9 mouse cellular contexts compared by ENCODE assay signal in the genomic region with DNA sequence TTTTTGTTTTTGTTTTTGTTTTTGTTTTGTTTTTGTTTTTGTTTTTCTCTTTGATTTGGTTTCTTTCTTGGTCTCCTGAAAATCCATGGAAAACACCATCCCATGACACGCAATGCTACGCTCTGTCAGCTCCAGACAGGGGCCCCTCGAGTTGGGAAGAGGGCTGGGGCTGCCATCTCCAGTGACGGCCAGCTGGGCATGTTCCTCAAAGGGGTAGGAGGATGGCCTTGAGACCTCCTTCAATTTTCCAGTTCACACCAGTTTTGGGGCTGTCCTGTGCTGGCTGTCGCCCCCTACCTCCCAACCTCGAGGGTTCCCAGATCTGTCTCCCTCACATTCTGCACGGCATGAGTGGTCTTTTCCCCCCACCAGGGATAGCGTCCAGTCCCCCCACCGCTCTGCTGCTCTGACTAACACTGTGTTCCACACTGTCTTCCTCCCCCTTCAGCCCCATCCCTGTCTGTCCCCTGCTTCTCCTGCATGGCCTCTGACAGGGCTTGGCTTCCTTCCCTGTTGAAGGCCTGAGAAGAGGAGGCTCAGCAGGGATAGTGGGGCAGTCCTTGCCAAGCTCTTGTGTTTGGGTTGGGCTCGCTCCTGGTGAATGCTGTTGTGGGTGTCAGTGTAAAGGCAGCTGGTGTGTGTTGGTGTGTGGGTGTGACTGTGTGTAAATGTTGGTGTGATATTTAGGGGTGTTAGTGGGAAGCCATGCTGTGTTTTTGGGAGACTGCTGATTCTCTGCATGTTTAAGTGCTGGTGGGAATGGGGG. TPM values are rescaled to one million over a fixed set of nuclear protein-coding genes. Genes with fewer than 3 reads are reported as not detected.
A peak's percentile ranks its signal among the peaks of the same experiment; 100 is the strongest.
DNase-seq lines count a peak whose midpoint lies in the region; ATAC-seq and TF ChIP-seq lines count a peak whose summit lies in the region.
"Had no signal": no experiment of that assay in that cellular context is flagged by ENCODE, and none has a peak within 500 bp of the region (broad histone marks: within the 10 kb centered on the region; RNA-seq: fewer than 3 reads in every experiment).

No protein-coding gene starts in this region.

- 38% methylated on average over 10 of the region's 10 CpGs for WGBS in kidney, embryonic 14.5 days
- 49% methylated on average over 10 of the region's 10 CpGs for WGBS in neural tube, embryonic 14.5 days
- WGBS in lung, adult 2 months = 67% methylated on average over 10 of the region's 10 CpGs

- peaks cover 16% of the 10 kb centered on the region; the same call in 1 of the 2 replicates for H3K4me1 ChIP-seq in kidney, embryonic 14.5 days (ENCODE audit: control insufficient read depth, insufficient read depth, low read length)
- H3K4me1 ChIP-seq in neural tube, embryonic 14.5 days (ENCODE audit: control insufficient read depth, insufficient read depth, low read length) = peaks cover 13% of the 10 kb centered on the region
- no peaks in the 10 kb centered on the region for H3K4me1 ChIP-seq in lung, adult 2 months (ENCODE audit: control insufficient read depth, insufficient read depth, low read length)

- no peak overlapping the region for H3K9ac ChIP-seq in kidney, embryonic 14.5 days (ENCODE audit: low read depth, low read length)
- 0 out of 2 replicates have a peak overlapping the region, but pooled peaks have one; percentile 3 for H3K9ac ChIP-seq in neural tube, embryonic 14.5 days (replicated peaks; ENCODE audit: low read depth, low read length)

- H3K36me3 ChIP-seq in kidney, embryonic 14.5 days (ENCODE audit: control insufficient read depth, insufficient read depth, low read length) = no peaks in the 10 kb centered on the region
- peaks cover 4% of the 10 kb centered on the region; the same call in 1 of the 2 replicates for H3K36me3 ChIP-seq in neural tube, embryonic 14.5 days (ENCODE audit: control insufficient read depth, insufficient read depth, low read length)
- H3K36me3 ChIP-seq: G1E had no signal

- H3K27me3 ChIP-seq in kidney, embryonic 14.5 days (ENCODE audit: control insufficient read depth, insufficient read depth, low read length) = no peaks in the 10 kb centered on the region
- no peaks in the 10 kb centered on the region for H3K27me3 ChIP-seq in neural tube, embryonic 14.5 days (ENCODE audit: control insufficient read depth, insufficient read depth, low read length)

- ATAC-seq in kidney, embryonic 14.5 days (ENCODE audit: low FRiP score, low TSS enrichment) = peak; percentile 32; the same call in 1 of the 2 replicates
- ATAC-seq in neural tube, embryonic 14.5 days (ENCODE audit: low read depth) = peak; percentile 52; the same call in 1 of the 2 replicates

- H3K4me3 ChIP-seq in kidney, embryonic 14.5 days (ENCODE audit: low read length) = no peak overlapping the region
- no peak overlapping the region for H3K4me3 ChIP-seq in neural tube, embryonic 14.5 days (ENCODE audit: low read depth, low read length)
- no peak overlapping the region for H3K4me3 ChIP-seq in lung, adult 2 months (replicated peaks; ENCODE audit: extremely low read depth, low read depth, low read length)

- H3K27ac ChIP-seq in kidney, embryonic 14.5 days (ENCODE audit: low read depth, low read length) = no peak overlapping the region
- H3K27ac ChIP-seq in neural tube, embryonic 14.5 days (ENCODE audit: low read depth, low read length) = peak overlapping the region; percentile 4; the same call in 1 of the 2 replicates

- H3K9me3 ChIP-seq in kidney, embryonic 14.5 days (ENCODE audit: control insufficient read depth, low read length) = no peaks in the 10 kb centered on the region; the same call in 1 of the 2 replicates
- no peaks in the 10 kb centered on the region for H3K9me3 ChIP-seq in neural tube, embryonic 14.5 days (ENCODE audit: control insufficient read depth, low read length)

- H3K4me2 ChIP-seq in kidney, embryonic 14.5 days (replicated peaks; ENCODE audit: low read depth, low read length) = no peak overlapping the region
- H3K4me2 ChIP-seq in neural tube, embryonic 14.5 days (ENCODE audit: low read depth, low read length) = no peak overlapping the region

- DNase-seq in kidney, postnatal 36 days = no peak
- DNase-seq in cerebellum, adult 9-10 months = peak; percentile 63
- DNase-seq in layer of hippocampus, adult 8-10 months (ENCODE audit: low spot score in 2 of 2) = peak; percentile 72 to 73
- no peak for DNase-seq in spleen, postnatal 4 days (ENCODE audit: low spot score in 2 of 2)
- DNase-seq in lung, adult 2 months = no peak
- no peak for DNase-seq in thymus, adult 18-20 months

- TF ChIP-seq CTCF in lung, adult 2 months (IDR thresholded peaks at IDR 0.05; ENCODE audit: insufficient read depth, low read length) = no peak

- no peak for TF ChIP-seq POLR2A in lung, adult 2 months (IDR thresholded peaks at IDR 0.05; ENCODE audit: borderline replicate concordance, extremely low read depth, low read depth, low read length)

RNA-seq across cellular contexts. Expression of gene Nrxn2, which starts 46.0 kb away (rescaled TPM):
- polyA plus RNA-seq in kidney, embryonic 14.5 days (2014; fragmentation: Nextera tagmentation; extraction: Ambion mirVana) = 5.4 and 8.4 TPM in 2 replicates
- total RNA-seq in layer of hippocampus, adult 8-10 months (2022) = 100 to 1,000 TPM; 348 to 441 (median 390) TPM
- polyA plus RNA-seq in neural tube, embryonic 14.5 days (2014; fragmentation: Nextera tagmentation; extraction: Ambion mirVana) = 46.3 and 66.5 TPM in 2 replicates
- 7.3 and 11.0 TPM in 2 replicates for polyA plus RNA-seq in lung, adult 2 months (2012; rRNA removed)

Comparison
In these comparisons a context has a peak if more than half of its experiments do, and no peak if none do; other contexts are left out.
1. DNase-seq: peak in cerebellum, adult 9-10 months (single experiment) and layer of hippocampus, adult 8-10 months (2 of 2); none in kidney, postnatal 36 days (0 of 2), spleen, postnatal 4 days (0 of 2), lung, adult 2 months (single experiment) and thymus, adult 18-20 months (0 of 2).